Mouse (Mus musculus) B cell, adult 2 months (primary cell): ENCODE measurements around the gene Ptprz1.

Source experiments
- DNase-seq, 2 experiments: peaks; one replicate each; pipeline ENCODE4 v3.0.0; 2022

Ptprz1 gene

DNA sequence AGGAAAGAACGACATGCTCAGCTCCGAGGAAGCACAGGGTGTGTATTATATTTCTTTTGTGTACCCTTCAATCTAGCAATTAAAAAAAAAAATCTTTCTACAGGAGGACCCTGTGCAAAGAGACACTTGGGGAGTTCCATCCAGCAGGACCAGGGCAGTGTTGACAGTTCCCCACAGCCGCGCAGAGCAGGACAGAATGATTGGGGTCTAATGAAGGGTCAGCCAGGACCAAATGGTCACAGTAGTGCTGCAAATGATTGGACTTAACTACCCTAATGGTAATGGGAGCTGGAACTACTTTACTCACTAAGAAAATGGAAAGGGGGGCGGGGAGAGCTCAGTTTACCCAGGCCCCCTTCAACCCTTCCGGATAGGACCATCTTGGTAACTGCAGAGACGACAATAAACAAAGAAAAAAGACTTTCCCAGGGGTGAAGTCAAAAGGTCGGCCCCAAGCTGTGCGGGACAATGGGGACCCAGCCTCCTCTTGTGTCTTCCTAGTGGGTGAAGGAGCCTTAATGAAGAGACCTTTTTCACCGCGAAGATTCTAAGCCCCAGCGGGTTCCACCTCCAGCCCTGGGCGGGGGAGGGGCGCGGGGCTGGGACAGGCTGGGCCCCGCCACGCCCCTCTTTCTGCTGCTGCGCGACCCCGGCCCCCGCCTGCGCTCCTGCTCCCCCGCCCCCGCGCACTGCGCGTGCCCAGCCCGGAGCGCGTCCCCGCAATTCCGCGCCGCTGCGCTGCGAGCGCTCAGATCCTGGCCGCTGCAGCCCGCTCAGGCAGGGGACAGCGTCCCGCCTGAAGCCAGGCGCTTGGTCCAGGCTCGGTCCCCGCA lies at the start of gene Ptprz1:
Ptprz1 (plus strand) TSS at position 722 of the 833 bp plus-strand sequence.
- no peak for DNase-seq

DNA sequence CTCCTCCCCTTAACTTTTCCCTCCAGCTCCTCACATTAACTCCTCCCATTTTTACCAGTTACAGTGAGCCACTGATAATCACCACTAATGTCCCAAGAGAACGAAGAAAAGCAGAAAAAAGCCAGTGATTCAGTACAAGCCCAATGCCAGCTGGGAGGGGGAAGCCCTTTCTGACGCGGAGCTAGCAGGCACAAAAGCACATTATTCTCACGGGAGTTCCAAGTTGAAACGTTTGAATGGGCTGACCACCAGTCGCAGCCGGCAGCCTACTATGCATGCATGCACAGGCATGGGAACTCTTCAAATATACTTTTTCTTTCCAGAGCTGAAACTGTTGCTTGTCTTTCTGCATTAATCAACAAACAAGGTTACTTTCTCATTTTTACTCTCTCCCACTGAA lies 41.7 kb upstream of the Ptprz1 start:
- DNase-seq, result no peak

DNA sequence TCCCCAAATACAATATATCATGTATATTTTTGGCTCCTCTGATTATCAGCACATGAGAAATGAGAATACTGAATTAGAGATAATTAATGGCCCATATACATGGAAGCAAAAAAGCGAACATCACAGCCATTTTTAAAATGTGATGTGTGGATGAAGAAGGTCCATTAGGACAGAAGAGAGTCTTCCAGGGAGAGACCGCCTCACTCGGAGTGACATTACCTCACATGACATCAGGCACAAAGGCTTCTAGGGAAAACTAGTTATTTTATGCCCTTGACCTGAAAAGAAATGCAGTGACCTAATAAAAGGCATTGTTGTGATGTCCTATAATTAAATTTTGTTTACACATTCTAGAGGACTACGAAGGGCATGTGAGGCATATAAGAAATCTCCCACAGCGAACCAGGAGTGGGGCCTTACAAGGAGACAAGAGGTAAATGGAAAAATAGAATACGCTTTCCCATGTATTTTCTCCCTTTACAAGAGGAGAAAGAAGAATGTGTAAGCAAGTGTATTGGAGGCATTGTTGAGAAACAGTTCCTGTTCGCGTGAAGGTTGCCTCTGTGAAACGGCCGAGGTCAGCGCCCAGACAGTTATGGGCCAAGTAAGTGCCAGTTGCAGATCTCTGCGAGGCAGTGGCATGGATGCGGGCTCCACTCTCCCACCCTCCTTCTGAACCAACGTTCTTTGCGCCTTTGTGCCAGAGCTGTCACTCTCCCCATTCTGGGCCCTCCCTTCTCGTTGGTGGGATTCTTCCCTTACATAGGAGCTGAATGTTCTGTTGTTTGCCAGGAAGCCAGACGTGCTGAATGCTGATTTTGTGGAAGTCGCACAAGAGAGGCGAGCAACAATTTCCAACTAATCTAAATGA lies 41.0 kb upstream of the Ptprz1 start:
- no peak for DNase-seq

DNA sequence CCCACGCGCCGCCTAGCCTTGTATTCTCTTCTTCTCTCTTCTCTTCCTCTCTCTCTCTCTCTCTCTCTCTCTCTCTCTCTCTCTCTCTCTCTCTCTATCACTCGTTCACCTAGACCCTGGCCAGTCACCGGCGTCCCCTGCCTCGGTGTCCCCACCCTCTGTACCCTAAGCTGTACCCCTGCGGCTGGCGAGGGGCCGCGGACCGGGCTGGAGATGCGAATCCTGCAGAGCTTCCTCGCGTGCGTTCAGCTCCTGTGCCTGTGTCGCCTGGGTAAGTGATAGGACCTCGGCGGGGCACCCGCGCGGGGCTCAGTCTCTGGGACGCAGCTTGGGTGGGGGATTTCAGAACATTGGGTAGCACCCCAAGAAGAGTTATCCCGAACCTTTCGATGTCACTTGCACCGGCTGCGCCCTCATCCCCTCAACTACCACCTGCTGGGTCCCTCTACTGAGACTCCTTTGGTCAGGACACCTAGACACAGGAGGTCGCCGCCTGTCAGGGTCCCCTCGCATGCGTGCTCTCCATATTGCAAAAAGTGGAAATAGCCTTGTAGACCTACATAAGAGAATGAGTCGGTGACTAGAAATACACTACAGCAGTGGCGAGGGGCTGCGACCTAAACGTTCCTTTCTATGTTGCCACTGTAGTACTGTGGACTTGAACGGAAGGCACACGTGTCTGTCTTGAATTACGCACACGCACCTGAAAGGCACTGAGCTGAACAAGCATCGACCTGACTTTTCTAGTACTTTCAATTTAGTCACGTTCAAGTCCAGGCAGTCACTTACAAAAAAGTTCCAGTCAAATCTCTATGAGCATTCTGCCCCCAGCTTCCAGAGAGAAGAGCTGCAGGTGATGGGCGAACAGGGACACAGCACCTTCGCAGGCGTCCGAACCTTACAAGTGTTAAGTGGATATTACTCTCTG lies 576 bp downstream of the Ptprz1 start:
- DNase-seq, result no peak

DNA sequence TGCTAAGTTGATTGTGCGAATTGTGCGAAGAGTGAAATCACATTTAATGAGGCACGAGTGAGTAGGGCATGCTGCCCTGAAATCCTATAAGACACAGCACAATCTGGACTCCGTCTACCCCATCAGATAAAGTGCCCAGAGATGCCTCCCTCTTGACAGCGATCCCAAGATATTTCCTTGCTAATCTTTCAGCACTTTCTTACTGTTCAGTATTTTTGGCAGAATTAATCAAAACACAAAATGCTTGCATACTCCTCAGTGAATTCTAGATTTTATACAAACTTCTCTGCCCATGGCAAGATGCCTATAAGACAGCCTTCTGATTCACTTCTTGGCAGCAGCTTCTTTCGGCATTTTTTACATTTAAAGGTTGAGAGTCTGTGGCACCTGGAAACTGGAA lies 12.7 kb downstream of the Ptprz1 start:
- DNase-seq, result no peak

DNA sequence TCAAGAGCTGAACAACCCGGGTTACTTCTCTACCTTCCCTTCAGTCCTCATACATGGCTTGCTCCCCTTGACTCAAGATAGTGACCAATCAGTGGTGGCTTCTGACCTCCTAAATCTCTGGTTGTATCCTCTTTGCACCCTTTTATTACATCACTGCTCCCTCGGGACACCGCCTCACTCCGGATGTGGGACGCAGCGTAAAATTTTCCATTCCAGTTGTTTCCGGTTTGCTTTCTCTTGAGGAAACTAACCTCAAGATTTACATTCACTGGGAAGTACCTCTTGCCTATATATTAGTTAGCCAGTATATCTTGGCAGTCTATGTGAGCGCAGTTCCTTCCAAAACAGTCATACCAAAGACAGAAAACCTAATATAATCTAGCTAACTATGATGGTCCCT lies 14.0 kb downstream of the Ptprz1 start:
- DNase-seq, result no peak

DNA sequence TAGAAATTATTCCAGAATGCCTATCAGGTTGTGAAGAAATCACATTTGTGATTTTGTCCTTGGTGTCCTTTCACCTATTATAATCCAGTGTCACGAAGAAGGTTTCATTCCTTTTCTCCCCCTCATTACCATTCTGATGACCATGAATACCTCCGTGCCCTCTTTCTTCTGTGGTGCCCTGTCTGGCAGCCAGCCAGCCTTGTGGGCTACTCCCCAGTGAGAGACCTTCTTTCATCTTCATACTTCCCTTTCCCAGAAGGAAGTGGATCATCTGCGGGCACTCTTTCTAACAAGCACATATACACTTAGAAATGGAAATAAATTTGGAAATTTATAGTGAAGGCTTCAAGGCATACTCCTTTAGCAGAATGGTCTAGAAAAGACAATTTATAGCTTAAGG lies 26.7 kb downstream of the Ptprz1 start:
- no peak for DNase-seq

DNA sequence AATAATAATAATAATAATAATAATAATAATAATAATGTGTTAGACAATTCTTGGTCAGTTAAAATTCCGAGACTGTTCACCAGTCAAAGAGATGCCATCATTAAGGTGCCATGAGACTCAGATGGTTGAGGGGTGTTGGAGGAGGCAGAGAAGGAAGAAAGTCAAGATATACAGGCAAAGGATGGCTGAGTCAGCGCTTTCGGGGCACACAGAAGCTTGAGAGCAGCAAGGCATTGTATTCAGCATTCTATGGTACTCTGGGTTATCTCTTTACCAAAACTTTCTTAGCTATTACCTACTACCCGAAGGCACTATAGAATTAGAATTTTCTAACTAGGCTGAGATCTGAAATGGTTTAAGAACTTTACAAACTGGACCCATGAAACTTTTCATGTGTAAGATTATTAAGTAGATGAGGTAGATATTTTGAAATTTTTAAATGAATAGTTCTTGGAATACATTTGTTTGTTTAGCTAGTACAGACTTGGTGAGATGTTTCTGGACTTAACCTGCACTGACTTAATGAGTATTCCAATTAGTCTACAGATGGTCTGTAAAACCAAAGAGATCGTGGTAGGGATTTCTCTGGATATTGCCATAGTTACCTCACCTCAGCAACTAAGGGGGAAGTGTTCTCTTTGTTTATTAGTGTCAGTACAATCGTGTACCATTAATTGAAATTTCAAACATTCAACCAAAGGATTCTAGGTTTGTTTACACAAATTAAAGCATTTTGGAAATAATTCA lies 33.4 kb downstream of the Ptprz1 start:
- no peak for DNase-seq

DNA sequence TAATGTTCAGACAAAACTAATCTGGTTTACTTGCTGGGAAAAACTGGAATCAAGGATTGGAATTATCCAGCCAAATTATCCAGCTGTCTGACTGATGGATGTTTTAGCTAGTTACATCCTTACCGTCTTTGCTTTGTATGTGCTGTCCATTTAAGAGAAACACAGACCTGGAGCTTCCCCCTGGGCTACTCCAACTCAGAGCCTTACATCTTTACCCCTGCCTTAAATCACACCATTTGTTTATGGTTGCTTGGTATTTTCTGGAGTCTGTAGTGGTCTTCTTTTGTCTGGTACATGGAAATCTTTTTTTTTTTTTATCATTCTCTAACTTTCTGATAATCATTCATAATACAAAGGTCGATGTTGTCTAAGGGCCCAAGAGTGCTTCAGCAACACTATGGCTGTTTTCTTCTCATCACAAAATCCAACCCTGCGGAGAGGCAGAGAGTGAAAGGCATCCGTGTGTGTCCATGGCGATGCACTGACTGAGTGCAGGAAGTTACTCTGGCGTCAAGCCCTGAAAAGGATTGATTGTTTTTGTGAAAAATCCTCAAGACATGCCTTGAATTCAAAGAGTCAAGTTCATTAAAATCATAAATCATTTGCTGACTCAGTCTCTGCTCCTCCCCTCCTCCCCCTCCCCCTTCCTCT lies 34.1 kb downstream of the Ptprz1 start:
- DNase-seq, result no peak

DNA sequence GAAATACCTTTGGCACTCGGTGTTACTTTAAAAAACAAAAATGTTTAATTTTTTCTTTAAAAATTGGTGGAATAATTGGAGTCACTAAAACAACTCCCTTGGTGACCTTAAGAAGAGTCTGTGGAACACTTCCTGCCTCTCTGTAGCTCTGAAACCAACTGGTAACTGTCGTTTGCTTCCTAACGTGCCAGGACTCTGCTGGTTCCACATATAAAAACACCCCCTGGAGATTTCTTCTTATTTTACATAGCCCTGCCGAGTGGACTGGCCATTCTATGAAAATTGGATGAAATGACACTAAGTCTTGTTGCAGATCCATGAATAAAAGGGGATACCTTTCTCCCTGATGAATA lies 34.6 kb downstream of the Ptprz1 start:
- DNase-seq, result no peak

DNA sequence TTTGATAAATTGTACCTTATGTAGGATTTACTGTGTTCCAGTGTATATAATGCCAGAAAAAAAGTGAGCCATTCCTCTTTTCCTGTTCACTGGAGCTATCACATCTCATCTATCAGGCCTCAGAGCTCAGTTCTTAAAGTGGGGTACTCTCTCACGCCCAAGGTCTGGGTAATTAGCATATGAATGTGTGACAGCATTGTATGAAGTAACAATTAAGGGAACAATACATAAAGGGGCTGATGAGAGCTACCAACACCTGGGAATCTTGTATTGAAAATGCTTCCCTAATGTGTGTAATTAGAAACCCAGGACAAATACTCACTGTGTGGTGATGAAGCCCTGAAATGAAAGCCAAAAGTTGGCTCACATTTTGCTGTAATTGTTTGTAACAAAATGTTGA lies 47.6 kb downstream of the Ptprz1 start:
- DNase-seq, result no peak

DNA sequence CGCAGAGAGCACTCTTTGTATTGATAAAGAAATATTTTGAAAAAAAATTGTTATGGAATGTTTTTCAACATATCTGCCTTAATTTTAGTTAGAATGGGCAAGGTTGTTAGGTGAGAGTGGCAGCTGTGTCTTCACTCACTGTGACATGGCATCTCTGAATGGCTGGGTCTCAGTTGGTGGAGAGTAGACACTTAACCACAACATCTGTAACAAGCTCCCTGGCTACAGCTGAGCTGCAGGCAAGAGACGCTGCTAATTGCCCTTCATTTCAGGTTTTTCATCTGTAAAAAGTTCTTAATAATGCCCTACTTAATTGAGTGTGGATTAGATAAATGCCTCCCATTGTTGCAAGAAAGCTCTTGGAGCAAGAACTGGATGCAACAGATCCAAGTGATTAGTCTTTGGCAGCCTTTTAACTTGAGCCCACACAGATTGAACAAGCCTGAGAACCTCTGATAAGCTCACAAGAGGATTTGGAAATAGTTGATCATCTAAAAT lies 57.5 kb downstream of the Ptprz1 start:
- no peak for DNase-seq

DNA sequence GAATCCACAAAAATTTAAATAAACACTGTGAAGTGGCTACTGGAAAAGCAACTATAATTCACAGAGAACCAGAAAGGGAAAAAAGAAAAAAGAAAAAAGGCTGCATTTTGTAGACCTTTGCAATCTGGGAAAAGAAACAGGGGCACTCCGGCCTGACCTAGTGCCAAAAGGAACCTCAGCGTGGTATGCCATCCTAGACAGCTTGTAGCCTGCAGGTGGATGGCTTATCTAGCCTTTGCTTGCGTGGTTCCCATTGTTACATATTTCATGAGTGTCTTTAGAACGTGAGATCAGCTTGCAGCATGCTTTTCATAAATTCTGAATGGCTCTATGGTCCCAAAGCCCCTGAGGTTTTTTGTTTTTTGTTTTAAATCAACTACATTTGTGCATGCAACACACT lies 61.8 kb downstream of the Ptprz1 start:
- DNase-seq, result no peak

DNA sequence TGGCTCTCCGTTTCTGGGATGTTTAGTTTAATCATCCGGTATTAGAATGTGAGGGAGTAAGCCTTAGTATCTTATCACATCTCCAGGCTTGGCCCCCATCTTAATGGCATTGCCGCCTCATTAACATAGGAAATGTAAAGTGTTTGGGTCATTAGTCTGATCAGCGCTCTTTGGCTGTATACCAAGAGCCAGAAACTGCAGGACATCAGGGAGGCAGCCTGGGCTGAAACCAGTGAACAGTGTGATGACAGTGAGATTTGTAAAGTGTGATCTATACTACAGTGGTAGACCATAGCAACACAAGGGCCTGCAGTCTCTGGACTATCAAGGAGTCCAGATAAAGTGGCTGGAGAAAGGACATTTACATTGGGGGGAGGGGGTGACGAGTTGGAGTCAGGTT lies 62.2 kb downstream of the Ptprz1 start:
- DNase-seq, result no peak

DNA sequence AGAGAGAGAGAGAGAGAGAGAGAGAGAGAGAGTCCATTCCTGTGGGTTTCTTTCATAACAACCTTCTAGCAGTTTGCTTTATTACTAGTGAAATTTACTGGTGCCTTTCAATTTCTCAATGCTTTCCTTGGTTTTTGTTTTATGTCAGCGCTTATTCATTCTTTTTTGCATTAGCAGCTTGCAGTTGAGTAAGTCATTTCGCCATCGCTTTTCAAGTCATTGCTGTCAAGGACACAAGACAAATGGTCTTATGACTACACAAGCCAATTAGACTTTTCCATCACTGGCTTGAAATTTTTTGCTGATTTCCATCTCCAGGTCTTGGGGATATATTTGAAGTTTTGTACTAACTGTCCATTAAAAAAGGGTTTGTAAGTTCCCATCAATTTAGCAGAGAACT lies 68.9 kb downstream of the Ptprz1 start:
- DNase-seq, result no peak

DNA sequence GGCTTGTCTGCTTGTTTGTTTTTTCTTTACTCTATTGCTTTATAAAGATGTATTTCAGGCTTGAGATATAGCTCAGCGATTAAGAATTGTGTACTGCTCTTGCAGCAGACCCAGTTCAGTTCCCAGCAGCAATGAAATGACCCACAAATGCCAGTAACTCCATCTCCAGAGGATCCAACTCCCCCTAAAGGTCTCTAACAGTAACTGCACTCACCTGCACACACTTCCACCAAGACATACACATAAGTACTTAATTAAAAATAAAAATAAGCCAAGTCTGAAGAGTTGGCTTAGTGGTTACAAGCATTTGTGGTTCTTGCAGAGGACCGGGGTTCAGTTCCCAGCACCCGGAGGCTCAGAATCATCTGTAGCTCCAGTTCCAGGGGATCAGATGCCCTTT lies 88.1 kb downstream of the Ptprz1 start:
- DNase-seq, result no peak

DNA sequence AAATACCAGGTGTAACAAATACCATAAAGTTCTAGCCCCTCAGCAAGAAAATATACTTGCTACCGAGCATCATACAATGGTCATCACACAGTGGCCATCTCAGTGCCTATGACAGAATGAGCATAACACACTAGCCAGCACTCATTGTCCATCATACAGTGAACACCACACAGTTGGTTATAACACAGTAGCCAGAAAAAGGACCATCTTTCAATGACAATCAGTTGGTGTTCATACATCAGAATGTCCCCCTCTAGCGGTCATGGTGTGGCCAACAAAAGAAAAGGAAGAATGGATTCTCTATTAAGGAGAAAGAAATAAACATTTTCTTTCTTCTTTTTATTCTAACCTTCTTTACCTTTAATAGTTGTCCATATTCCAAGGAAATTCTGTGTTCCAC lies 92.8 kb downstream of the Ptprz1 start:
- DNase-seq, result no peak

DNA sequence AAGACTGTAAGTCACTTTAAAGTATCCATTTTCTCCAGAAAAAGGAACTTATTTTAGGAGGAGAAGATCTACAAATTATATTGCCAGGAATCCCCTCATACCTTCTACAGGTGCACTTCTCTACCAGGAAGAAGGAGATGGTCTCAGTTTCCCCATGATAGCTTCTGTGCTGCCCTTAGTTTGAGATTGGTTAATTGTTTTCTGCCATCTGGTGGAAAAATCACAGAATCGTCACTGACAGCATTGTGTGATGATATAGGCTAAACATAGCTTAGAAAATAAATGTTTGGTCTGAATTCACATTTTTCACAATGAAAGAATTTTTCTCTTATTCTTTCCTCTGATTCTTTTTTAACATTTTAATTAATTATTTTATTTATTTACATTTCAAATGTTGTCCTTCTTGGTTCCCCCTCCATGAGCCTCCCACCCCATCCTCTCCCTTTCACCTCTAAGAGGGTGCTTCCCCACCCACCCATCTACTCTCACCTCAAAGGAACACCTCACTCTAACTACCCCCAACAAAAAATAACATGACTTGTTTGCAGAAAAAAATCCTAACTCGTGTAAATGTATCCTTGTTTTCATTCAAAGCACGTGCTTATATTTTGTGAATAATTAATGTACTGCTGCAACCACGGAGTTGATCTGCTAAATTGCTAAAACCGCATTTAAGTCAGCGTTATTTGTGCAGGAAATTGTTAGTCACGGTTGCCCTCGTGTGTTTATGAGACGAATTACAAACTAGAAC lies 108.6 kb downstream of the Ptprz1 start:
- no peak for DNase-seq

DNA sequence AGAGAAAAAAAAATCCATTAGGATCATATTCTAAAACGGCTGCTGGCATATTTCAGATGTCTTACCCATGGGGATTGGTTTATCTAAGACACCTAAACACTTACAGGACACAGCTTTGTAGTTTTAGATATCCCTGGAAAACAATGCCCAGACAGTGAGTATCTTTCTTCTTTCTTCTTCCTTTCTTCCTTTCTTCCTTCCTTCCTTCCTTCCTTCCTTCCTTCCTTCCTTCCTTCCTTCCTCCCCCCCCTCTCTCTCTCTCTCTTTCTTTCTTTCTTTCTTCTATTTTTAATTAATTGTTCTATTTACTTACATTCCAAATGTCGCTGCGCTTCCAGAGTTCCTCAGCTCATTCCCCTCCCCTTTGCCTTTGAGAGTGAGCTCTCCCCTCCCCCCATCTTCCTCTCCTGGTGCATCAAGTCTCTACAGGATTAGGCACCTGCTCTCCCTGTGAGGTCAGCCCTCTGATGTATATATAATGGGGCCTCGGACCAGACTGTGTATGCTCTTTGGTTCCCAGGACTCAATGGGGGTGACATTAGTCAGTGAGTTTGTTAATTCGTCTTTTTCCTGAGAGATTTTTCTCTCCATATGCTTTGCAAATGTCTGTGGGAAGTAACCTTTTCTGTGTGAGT lies 109.3 kb downstream of the Ptprz1 start:
- DNase-seq, result no peak

DNA sequence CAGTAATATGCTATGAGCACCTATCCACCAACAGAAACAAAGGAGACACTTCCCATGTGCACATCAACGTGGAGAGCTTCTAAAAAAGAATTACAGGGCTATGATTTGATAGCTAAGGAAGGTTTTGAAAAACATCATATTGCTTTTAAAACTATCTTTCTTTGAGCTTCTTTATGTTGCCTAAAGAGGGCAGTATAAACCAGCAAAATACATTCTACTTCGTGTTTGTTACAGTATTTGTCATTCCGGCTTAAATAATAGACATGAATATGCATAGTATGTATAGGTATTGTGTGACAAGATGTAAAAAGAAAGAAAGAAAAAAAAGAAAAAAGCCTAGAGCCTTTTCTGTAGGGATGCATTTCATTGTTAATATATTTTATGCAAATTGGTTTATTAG lies 127.8 kb downstream of the Ptprz1 start:
- DNase-seq, result no peak
